Mouse (Mus musculus) liver, embryonic 11.5 days (tissue): ENCODE data around the gene Zfp277. TPM values are rescaled to one million over a fixed set of nuclear protein-coding genes. Genes with fewer than 3 reads are reported as not detected.

Experiments
- ATAC-seq: fragments of 200-750 bp; cut with Nextera tagmentation; replicated peaks from 2 replicates; pipeline ENCODE4 v1.8.0; 2017; ENCODE audit warnings: moderate number of reproducible peaks, mild to moderate bottlenecking, moderate TSS enrichment, moderate library complexity; ENCODE audit not compliant: low FRiP score
- DNase-seq: peaks from one replicate; pipeline ENCODE4 v3.0.0-alpha.2; 2017; ENCODE audit warnings: low spot score
- H3K27ac ChIP-seq: fragments of 300-500 bp; sonication (generic); 2 replicates; pipeline ENCODE4 v1.5.1; 2014; ENCODE audit warnings: mild to moderate bottlenecking, low read depth, low read length, control low read depth
- H3K27me3 ChIP-seq: fragments of 300-500 bp; sonication (generic); replicated peaks from 2 replicates; pipeline ENCODE4 v1.6.1; 2014; ENCODE audit warnings: low read length, mixed read lengths; ENCODE audit not compliant: control insufficient read depth, insufficient read depth
- H3K36me3 ChIP-seq: fragments of 300-500 bp; sonication (generic); 2 replicates; pipeline ENCODE4 v1.6.1; 2014; ENCODE audit warnings: mild to moderate bottlenecking, low read length, moderate library complexity, mixed read lengths; ENCODE audit not compliant: control insufficient read depth, insufficient read depth
- H3K4me1 ChIP-seq: fragments of 300-500 bp; sonication (generic); replicated peaks from 2 replicates; pipeline ENCODE4 v1.6.1; 2014; ENCODE audit warnings: low read length, mixed read lengths; ENCODE audit not compliant: control insufficient read depth, insufficient read depth
- H3K4me2 ChIP-seq: fragments of 300-500 bp; sonication (generic); 2 replicates; pipeline ENCODE4 v1.6.1; 2014; ENCODE audit warnings: mild to moderate bottlenecking, control low read depth, moderate library complexity
- H3K4me3 ChIP-seq: fragments of 300-500 bp; sonication (generic); 2 replicates; pipeline ENCODE4 v1.5.1; 2014; ENCODE audit warnings: low read depth, low read length, control low read depth
- H3K9ac ChIP-seq: fragments of 300-500 bp; sonication (generic); 2 replicates; pipeline ENCODE4 v1.6.1; 2014; ENCODE audit warnings: low read depth, low read length, control low read depth
- H3K9me3 ChIP-seq: fragments of 300-500 bp; sonication (generic); 2 replicates; pipeline ENCODE4 v1.6.1; 2016; ENCODE audit warnings: low read length, inconsistent platforms, mixed read lengths; ENCODE audit not compliant: control insufficient read depth
- WGBS: fragments of 180-500 bp; shearing (Covaris S2); extraction: QIAGEN DNeasy Blood & Tissue Kit; methylation state at CpG from one replicate; pipeline ENCODE4 v1.1.7; 2014; 5-methylcytosine and 5-hydroxymethylcytosine counted together
- polyA plus RNA-seq: library from polyadenylated mRNA; unstranded; fragments of >200 nt; fragmentation: Nextera tagmentation; extraction: Ambion mirVana; gene quantifications from 2 replicates; pipeline ENCODE4 v1.2.1, GENCODE M21; 2014

Zfp277 gene
- polyA plus RNA-seq, 1 experiment from 2014 or later = 23.4 TPM

DNA sequence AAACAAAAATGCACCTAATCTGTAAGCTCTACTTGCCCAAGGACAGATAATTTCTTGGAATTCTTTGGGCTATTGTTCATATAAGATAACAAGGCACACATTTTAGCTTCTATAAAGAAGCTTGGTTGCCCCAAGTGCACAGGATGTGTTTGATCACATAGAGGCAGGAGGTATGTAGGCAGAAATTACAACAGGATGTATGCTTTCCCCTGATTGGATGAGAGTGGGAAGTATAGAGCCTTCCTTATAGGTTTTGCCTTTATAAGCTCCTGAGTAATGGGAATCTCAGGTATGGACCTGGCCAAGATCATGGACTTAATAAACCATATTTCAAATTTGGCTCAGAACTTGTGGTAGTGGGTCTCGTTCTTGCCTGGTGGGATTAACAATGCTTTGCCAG, 20.7 kb downstream of the Zfp277 start:
- H3K27ac ChIP-seq = no peak overlapping the region
- no peaks in the 10 kb centered on the region for H3K27me3 ChIP-seq
- DNase-seq (no peak), ATAC-seq (no peak)
- H3K9me3 ChIP-seq = no peaks in the 10 kb centered on the region
- no peak overlapping the region for H3K9ac ChIP-seq
- H3K4me2 ChIP-seq = no peak overlapping the region
- no peak overlapping the region for H3K4me3 ChIP-seq
- peaks cover 2% of the 10 kb centered on the region; the same call in 1 of the 2 replicates for H3K4me1 ChIP-seq
- 89% methylated on average over 1 of the region's 1 CpGs for WGBS
- H3K36me3 ChIP-seq = no peaks in the 10 kb centered on the region

DNA sequence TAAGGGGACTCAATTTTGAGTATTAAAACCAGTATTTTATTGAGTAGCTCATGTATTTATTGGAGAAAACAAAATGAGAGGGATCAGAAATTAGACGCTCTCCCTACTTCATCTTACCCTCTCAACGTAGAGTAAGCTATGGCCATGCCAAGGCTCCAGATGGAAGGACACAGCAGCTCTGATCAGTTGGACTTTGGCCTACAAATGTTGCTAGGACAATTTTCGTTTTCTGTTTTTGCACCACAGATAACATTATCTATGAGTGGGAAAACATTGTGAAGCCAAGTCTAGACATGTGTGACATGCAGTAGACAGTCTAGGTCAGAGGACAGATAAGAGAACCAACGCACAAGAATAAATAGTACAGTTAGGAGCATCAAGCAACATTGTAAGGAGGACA, 28.4 kb downstream of the Zfp277 start:
- no peaks in the 10 kb centered on the region for H3K27me3 ChIP-seq
- H3K4me1 ChIP-seq = no peaks in the 10 kb centered on the region; the same call in 1 of the 2 replicates
- ATAC-seq = no peak
- no peak overlapping the region for H3K9ac ChIP-seq
- DNase-seq = no peak
- H3K36me3 ChIP-seq = no peaks in the 10 kb centered on the region
- 64% methylated on average over 4 of the region's 4 CpGs for WGBS
- H3K27ac ChIP-seq = no peak overlapping the region
- H3K9me3 ChIP-seq = no peaks in the 10 kb centered on the region
- no peak overlapping the region for H3K4me3 ChIP-seq
- H3K4me2 ChIP-seq = no peak overlapping the region

- Histone ChIP-seq H3K9me3 (no peaks in the 10 kb centered on the region), H3K36me3 (no peaks in the 10 kb centered on the region), H3K27ac (no peak overlapping the region), H3K4me1 (no peaks in the 10 kb centered on the region), H3K27me3 (no peaks in the 10 kb centered on the region), H3K9ac (no peak overlapping the region), H3K4me2 (no peak overlapping the region), H3K4me3 (no peak overlapping the region)
- DNase-seq (no peak), ATAC-seq (no peak)
- WGBS = 71% methylated on average over 8 of the region's 8 CpGs
Observed at GRCm38 (mm10) chr12:40415312-40415925, 30.3 kb downstream of the Zfp277 start.

DNA sequence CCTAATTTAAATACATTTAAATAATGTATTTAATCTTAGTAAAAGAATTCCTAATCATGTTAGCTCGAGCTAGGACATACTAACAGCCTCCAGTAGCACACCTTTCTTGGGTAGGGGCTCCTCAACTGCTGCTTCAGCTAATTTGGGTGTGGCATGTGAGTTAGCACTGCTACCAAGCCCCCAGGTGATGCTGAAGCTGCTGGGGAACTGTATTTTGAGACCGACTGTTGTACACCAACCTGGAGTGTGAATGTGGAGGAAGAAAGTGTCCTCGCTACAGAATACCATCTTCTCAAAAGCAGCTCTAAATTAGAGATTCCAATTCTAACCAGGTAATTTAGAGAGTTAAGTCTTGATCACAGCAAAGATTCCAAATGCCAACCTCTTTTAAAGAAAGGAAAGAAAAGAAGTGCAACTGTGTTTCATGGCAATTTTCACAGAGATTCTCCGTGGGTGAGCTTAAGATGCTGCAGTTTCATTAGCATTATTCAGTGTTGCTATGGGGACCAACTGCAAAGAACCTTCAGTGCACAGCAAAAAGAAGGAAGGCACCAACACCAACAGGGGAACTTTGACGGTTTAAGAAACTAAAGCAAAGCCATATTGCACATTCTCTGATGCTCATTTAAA, 30.9 kb downstream of the Zfp277 start:
- Histone ChIP-seq H3K36me3 (no peaks in the 10 kb centered on the region), H3K4me1 (no peaks in the 10 kb centered on the region)
- no peak for ATAC-seq

GRCm38 (mm10) chr12:40399812-40400211, 45.9 kb downstream of the Zfp277 start:
- 91% methylated on average over 10 of the region's 10 CpGs for WGBS
- Histone ChIP-seq H3K27me3 (no peaks in the 10 kb centered on the region), H3K9ac (no peak overlapping the region), H3K36me3 (no peaks in the 10 kb centered on the region), H3K4me2 (no peak overlapping the region), H3K4me1 (no peaks in the 10 kb centered on the region), H3K27ac (no peak overlapping the region), H3K4me3 (no peak overlapping the region), H3K9me3 (peaks cover 2% of the 10 kb centered on the region; the same call in 1 of the 2 replicates)
- DNase-seq (no peak), ATAC-seq (no peak)

More for the DNA sequence above, 30.9 kb downstream of the Zfp277 start:
- no peak overlapping the region for H3K27ac ChIP-seq
- no peak overlapping the region for H3K4me2 ChIP-seq
- H3K9me3 ChIP-seq = no peaks in the 10 kb centered on the region
- DNase-seq = no peak
- 69% methylated on average over 5 of the region's 5 CpGs for WGBS
- no peaks in the 10 kb centered on the region for H3K27me3 ChIP-seq
- H3K4me3 ChIP-seq = no peak overlapping the region
- H3K9ac ChIP-seq = no peak overlapping the region

GRCm38 (mm10) chr12:40399386-40399785, 46.3 kb downstream of the Zfp277 start:
- 84% methylated on average over 2 of the region's 2 CpGs for whole genome bisulfite sequencing

GRCm38 (mm10) chr12:40398916-40399315, 46.8 kb downstream of the Zfp277 start:
- H3K4me1 ChIP-seq = no peaks in the 10 kb centered on the region
- DNase-seq = no peak
- no peak for ATAC-seq
- 88% methylated on average over 2 of the region's 2 CpGs for WGBS
- no peak overlapping the region for H3K4me3 ChIP-seq
- H3K4me2 ChIP-seq = no peak overlapping the region
- H3K36me3 ChIP-seq = no peaks in the 10 kb centered on the region
- peaks cover 2% of the 10 kb centered on the region; the same call in 1 of the 2 replicates for H3K9me3 ChIP-seq
- H3K9ac ChIP-seq = no peak overlapping the region
- H3K27ac ChIP-seq = no peak overlapping the region
- no peaks in the 10 kb centered on the region for H3K27me3 ChIP-seq

More at GRCm38 (mm10) chr12:40399386-40399785, 46.3 kb downstream of the Zfp277 start:
- H3K36me3 ChIP-seq = no peaks in the 10 kb centered on the region
- ATAC-seq (no peak), DNase-seq (no peak)
- no peak overlapping the region for H3K4me2 ChIP-seq
- no peak overlapping the region for H3K9ac ChIP-seq
- no peak overlapping the region for H3K27ac ChIP-seq
- H3K4me3 ChIP-seq = no peak overlapping the region
- H3K4me1 ChIP-seq = no peaks in the 10 kb centered on the region
- H3K27me3 ChIP-seq = no peaks in the 10 kb centered on the region
- H3K9me3 ChIP-seq = peaks cover 2% of the 10 kb centered on the region; the same call in 1 of the 2 replicates

DNA sequence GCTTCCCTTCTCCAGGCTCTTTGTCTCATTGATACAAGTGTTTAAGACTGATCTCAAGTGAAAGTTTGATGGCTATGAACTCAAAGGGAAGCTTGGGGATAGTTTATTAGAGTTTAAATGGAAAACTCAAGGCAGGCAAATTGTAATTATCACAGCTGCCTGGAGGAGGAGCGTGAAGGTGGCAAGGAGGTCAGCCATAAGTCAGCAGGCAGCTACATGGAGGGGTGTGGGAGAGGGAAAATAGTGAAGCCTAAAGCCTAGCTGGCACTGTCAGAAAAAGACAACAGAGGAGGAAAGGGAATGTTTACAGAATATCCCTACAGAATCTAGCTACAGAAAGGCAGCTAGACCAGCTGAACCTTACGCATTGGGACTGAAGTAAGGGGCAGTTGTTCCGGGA, 52.8 kb downstream of the Zfp277 start:
- H3K27ac ChIP-seq = no peak overlapping the region
- 77% methylated on average over 3 of the region's 3 CpGs for WGBS
- H3K4me1 ChIP-seq = no peaks in the 10 kb centered on the region
- no peaks in the 10 kb centered on the region for H3K27me3 ChIP-seq
- no peak overlapping the region for H3K9ac ChIP-seq
- DNase-seq (no peak), ATAC-seq (no peak)
- H3K4me3 ChIP-seq = no peak overlapping the region
- H3K4me2 ChIP-seq = no peak overlapping the region
- H3K9me3 ChIP-seq = peaks cover 2% of the 10 kb centered on the region; the same call in 1 of the 2 replicates
- no peaks in the 10 kb centered on the region for H3K36me3 ChIP-seq

GRCm38 (mm10) chr12:40391262-40391661, 54.4 kb downstream of the Zfp277 start:
- H3K4me1 ChIP-seq = no peaks in the 10 kb centered on the region
- no peak overlapping the region for H3K27ac ChIP-seq
- H3K27me3 ChIP-seq = no peaks in the 10 kb centered on the region
- no peak overlapping the region for H3K9ac ChIP-seq
- H3K9me3 ChIP-seq = no peaks in the 10 kb centered on the region
- no peak overlapping the region for H3K4me3 ChIP-seq
- no peak for DNase-seq
- ATAC-seq = no peak
- no peaks in the 10 kb centered on the region for H3K36me3 ChIP-seq
- WGBS = 91% methylated on average over 1 of the region's 1 CpGs
- no peak overlapping the region for H3K4me2 ChIP-seq
